Mouse (Mus musculus): ENCODE data around the gene Farp2. TPM values are rescaled to one million over a fixed set of nuclear protein-coding genes. Genes with fewer than 3 reads are reported as not detected.
"Not testable (repeated sequence)": the region's sequence is repeated elsewhere in the genome, so short reads cannot be mapped to it uniquely, and the experiment has no call there.

Gene Farp2
- total RNA-seq (2014; fragmentation: Nextera tagmentation) (0.56 and 2.3 TPM in 2 replicates), total RNA-seq (2017) (0.82 and 1.3 TPM in 2 replicates)

DNA sequence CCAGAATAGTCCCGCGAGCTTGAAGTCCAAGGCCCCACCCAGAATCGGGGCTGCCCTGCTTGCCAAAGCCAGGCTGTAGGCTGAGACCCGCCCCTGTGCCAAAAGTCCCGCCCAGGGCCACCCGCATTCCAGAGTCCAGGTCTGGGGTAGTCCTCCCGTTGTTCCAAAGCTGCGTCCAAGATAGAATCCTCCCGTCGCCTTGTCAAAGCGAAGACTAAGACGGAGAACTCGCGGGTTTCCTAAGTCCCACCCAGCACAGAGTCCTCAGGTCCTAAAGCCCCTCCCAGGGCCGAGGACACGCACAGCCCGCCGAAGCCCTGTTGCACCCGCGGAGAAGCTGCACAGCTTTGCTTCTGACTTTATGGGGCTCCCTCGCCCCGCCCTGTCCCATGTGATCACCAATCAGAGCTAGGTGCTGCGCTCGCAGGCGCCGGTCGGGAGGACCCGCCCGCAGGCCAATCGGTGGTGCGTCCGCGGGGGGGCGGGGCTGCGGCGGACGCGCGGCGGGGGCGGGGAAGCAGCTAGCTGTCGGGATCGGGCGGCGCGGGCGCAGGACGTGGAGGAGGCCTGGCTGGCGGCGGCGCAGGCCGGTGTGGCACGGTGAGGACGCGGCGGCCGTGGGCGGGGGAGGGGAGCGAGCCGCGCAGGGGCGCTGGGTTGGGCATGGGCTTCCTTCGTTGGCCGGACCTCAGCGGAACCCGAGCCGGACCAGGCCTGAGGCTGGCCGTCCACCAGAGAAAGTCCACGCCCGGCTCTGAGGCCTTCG is at the start of gene Farp2:
Gene Farp2 (plus strand): TSS at position 495 of the 766 bp plus-strand sequence.
- ATAC-seq (replicated peaks; ENCODE audit: poor library complexity, severe bottlenecking) = peak; percentile 93

GRCm38 (mm10) chr1:93465066-93465465 is 46.8 kb upstream of the Farp2 start:
- no peak for ATAC-seq (replicated peaks; ENCODE audit: poor library complexity, severe bottlenecking)

- no peak for ATAC-seq (replicated peaks; ENCODE audit: poor library complexity, severe bottlenecking)
These were observed 46.1 kb upstream of the Farp2 start for GRCm38 (mm10) chr1:93465746-93466145.

DNA sequence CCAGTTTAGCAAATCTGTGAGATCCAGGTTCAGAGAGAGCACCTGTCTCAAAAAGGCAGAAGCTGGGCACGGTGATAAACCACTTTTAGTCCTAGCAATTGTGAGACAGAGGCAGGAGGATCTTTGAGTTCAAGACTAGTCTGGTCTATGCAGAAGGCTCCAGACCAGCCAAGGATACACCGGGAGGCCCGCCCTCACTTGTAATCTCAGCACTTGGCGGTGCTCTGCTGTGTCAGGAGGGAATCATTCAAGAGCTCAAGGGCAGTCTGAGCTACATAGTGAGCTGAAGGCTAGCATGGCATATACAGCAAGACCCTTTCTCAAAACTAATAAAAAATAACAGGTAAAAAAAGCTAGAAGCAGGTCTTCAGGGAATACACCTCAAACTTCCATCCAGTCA is 43.3 kb upstream of the Farp2 start:
- ATAC-seq (replicated peaks; ENCODE audit: poor library complexity, severe bottlenecking) = no peak

DNA sequence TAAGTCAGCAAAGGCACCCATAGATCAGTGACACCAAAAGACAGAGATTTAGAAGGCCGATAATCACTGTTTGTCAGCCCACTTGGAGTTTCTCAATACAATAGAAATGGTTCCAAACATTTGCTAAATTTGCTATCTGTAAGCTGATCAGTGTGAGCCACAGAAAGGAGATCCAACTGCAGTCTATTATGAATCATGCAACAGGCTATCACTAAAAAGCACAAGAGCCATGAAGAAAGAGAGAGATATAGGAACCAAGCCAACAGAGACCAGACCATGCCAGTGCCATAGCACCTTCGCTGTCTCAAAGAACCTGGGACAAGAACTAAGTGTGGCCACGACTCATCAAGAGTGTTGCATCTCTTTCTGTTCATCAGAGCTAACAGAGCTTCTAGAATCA is 36.2 kb upstream of the Farp2 start:
- no peak for ATAC-seq (replicated peaks; ENCODE audit: poor library complexity, severe bottlenecking)

- peak; percentile 75 for ATAC-seq (replicated peaks; ENCODE audit: poor library complexity, severe bottlenecking)
These were observed 33.9 kb upstream of the Farp2 start for GRCm38 (mm10) chr1:93477758-93478585.

GRCm38 (mm10) chr1:93478586-93479475 is 33.0 kb upstream of the Farp2 start, which contains the start of gene Hdlbp:
Gene Hdlbp, minus strand, starts transcription at chr1:93478815.
- ATAC-seq (replicated peaks; ENCODE audit: poor library complexity, severe bottlenecking) = peak; percentile 75

GRCm38 (mm10) chr1:93479476-93480083 is 32.3 kb upstream of the Farp2 start:
- peak; percentile 3 for ATAC-seq (replicated peaks; ENCODE audit: poor library complexity, severe bottlenecking)

GRCm38 (mm10) chr1:93486302-93486701 is 25.6 kb upstream of the Farp2 start:
- ATAC-seq (replicated peaks; ENCODE audit: poor library complexity, severe bottlenecking) = not testable (repeated sequence)

DNA sequence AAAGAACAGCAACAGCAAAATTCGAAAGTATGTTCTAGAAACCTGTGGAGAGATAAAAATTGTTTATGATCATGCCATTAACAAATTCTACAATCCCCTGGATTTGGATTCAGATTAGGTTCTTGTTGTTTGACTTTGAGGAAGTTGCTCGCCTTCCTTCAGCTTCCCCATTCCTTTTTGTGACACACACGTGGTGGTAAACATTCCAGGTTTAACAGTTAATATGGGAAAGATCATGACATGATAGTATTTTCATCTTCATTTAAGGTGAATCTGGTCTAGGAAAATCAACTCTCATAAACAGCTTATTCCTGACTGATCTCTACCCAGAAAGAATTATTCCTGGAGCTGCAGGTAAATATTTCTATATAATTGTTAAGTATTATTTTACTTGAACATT is 16.6 kb upstream of the Farp2 start:
- no peak for ATAC-seq (replicated peaks; ENCODE audit: poor library complexity, severe bottlenecking)

- ATAC-seq (replicated peaks; ENCODE audit: poor library complexity, severe bottlenecking) = peak; percentile 33; the same call in 1 of the 2 replicates
These were observed 4.8 kb upstream of the Farp2 start for GRCm38 (mm10) chr1:93506944-93507676.

- not testable (repeated sequence) for ATAC-seq (replicated peaks; ENCODE audit: poor library complexity, severe bottlenecking)
These were observed 3.3 kb upstream of the Farp2 start for GRCm38 (mm10) chr1:93508576-93508975.

GRCm38 (mm10) chr1:93512351-93512690 is 442 bp downstream of the Farp2 start:
- 0 out of 2 replicates have a peak, but pooled peaks have one; percentile 5 for ATAC-seq (replicated peaks; ENCODE audit: poor library complexity, severe bottlenecking)

- no peak for ATAC-seq (replicated peaks; ENCODE audit: poor library complexity, severe bottlenecking)
These were observed 1.3 kb downstream of the Farp2 start for GRCm38 (mm10) chr1:93513221-93513620.

GRCm38 (mm10) chr1:93521491-93521890 is 9.6 kb downstream of the Farp2 start:
- no peak for ATAC-seq (replicated peaks; ENCODE audit: poor library complexity, severe bottlenecking)

GRCm38 (mm10) chr1:93522325-93522724 is 10.4 kb downstream of the Farp2 start:
- no peak for ATAC-seq (replicated peaks; ENCODE audit: poor library complexity, severe bottlenecking)

- ATAC-seq (replicated peaks; ENCODE audit: poor library complexity, severe bottlenecking) = no peak
These were observed 17.9 kb downstream of the Farp2 start for GRCm38 (mm10) chr1:93529801-93530200.

GRCm38 (mm10) chr1:93537227-93537626 is 25.3 kb downstream of the Farp2 start:
- no peak for ATAC-seq (replicated peaks; ENCODE audit: poor library complexity, severe bottlenecking)

DNA sequence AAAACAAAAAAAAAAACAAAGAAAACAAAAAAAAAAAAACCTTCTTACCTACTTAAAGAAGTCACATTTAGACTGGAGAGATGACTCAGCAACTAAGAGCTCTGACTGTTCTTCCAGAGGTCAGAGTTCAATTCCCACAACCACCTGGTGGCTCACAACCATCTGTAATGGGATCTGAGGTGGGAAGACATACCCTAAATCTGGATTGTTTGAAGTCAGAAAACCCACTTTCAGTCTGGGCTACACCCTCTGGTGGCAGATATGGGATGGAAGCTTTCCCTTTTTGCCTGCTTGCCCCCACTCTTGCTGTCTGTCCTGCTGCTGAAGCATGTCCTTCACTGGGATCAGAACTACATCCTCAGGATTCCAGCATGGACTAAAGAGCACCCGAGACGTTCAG is 31.3 kb downstream of the Farp2 start:
- ATAC-seq (replicated peaks; ENCODE audit: poor library complexity, severe bottlenecking) = no peak
